Mouse (Mus musculus): Measurements from ENCODE around the gene Mgat2.

Gene Mgat2

DNA sequence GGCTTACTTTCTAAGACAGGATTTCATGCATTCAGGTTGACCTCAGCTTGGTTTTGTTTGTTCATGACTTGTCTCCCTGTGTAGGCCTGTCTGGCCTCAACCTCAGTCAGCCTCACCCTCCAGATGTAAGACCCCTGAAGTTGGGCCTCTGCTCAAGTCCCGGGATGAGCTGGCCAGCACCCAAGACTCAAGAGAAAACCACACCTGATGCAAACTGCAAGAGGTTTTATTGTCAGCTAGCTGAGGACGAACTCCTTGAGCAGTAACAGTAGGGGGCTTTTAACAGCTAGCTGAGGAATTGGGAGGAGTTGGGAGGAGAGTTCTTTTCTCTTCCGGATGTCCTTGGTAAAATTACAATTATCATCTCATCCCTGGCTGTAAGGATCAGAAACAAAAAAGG lies 6.4 kb upstream of the Mgat2 start:
- no peak for DNase-seq (ENCODE audit: low read depth in 1 of 2, low spot score in 2 of 2)

DNA sequence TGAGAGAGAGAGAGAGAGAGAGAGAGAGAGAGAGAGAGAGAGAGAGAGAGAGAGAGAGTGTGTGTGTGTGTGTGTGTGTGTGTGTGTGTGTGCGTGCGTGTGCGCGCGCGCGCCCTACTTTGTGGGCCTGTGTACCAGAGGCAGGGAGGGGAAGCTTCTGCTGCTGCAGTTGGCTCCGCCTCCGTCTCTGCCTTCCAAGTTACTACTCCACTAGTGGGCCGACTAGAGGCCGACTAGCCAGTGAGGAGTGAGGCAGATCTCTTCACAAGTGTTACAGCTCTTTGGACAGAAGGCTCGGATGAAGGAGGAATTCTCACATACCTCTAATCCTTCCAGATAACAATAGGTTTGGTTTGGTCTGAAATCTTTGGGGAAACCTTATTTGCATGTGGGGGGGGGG lies 4.6 kb upstream of the Mgat2 start:
- no peak for DNase-seq (ENCODE audit: low read depth in 1 of 2, low spot score in 2 of 2)

DNA sequence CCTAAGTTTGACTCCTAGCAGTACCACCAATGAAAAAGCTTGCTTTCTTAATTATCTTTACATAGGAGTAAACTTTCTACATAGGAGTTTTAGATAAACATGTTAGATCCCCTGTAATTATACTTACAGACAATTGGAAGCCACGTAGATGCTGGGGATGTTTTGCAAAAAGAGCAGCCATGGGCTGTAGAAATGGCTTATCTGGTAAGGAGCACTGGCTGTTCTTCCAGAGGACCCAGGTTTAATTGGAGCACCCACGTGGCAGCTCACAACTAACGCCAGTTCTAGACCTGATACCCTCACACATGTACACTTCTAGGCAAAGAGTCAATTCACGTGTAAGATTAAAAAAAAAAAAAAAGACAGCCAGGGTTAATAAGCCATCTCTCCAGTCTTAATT lies 2.2 kb upstream of the Mgat2 start:
- no peak for DNase-seq (ENCODE audit: low read depth in 1 of 2, low spot score in 2 of 2)

DNA sequence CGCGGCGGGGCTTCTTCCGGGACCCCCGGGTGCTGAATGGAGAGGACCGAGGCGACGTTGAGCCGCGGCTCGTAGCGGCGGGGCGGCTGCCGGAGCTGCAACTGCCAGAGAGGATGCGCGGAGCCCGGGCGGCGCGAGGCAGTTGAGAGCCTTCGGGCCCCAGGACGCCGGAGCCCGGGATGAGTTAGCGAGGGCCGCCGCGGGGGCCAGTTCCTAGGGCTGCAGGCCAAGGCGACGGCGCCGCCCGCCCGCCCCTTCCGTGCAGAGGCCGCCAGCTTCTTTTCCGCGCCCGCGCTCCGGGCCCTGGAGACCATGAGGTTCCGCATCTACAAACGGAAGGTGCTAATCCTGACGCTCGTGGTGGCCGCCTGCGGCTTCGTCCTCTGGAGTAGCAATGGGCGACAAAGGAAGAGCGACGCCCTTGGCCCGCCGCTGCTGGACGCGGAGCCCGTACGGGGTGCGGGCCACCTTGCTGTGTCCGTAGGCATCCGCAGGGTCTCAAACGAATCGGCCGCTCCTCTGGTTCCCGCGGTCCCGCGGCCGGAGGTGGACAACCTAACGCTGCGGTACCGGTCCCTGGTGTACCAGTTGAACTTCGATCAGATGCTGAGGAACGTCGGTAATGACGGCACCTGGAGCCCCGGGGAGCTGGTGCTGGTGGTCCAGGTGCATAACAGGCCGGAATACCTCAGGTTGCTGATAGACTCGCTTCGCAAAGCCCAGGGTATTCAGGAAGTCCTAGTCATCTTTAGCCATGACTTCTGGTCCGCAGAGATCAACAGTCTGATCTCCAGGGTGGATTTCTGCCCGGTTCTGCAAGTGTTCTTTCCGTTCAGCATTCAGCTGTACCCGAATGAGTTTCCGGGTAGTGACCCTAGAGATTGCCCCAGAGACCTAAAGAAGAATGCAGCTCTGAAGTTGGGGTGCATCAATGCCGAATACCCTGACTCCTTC lies 662 bp downstream of the Mgat2 start:
- peak in 1 of 2 experiments; percentile 40 for DNase-seq (ENCODE audit: low read depth in 1 of 2, low spot score in 2 of 2)

DNA sequence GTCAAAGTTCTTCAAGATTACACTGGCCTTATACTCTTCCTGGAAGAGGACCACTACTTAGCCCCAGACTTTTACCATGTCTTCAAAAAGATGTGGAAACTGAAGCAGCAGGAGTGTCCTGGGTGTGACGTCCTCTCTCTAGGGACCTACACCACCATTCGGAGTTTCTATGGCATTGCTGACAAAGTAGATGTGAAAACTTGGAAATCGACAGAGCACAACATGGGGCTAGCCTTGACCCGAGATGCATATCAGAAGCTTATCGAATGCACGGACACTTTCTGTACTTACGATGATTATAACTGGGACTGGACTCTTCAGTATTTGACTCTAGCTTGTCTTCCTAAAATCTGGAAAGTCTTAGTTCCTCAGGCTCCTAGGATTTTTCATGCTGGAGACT lies 1.4 kb downstream of the Mgat2 start:
- DNase-seq (ENCODE audit: low read depth in 1 of 2, low spot score in 2 of 2), result no peak

DNA sequence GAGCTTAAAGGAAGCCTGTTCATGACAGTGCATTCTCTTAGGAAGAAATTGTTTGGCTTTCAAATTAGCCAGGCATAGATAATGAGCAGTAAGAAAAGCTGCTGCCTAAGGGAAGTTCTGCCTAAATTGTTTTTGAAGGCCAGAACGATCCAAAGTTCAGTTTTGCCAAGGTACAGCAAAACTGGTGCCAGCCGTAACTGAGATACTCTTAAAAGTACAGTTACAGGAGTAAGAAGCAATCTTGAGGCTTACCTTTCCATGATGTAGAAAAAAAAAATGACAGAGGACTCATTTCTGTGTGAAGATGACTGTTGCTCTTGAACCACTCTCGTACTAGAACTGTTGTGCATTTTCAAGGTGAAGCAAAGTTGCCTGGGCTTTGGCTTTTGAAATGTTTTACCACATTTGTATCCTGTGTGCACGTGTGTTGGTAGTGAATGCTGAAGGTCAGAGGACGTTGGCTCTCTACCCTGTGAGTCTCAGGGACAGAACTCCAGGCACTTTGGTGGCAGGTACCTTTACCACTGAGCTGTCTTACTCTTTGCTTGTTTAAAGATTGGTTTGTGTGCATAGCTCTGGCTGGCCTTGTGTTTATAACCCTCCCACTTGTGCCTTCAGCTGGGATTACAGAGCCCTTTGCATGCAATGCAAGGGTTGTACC lies 3.0 kb downstream of the Mgat2 start:
- no peak for DNase-seq (ENCODE audit: low read depth in 1 of 2, low spot score in 2 of 2)

DNA sequence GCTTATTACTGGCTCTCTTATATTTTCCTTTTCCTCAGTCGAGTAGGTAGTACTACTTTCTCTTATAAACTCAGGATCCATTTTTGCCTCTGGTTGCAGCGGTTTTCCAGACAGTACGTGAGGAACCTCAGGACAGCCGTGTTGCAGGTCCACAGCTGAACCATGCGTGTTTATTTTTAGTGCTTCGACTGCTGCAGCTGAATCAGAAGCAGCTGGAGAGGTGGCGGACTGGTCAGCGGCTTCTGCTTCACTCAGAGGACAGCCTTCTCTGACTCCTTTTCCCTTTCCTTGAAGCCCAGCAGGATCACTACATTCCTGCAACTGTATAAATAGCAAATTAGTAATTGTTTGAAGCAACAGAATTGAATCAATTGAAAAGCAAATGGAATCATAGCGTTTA lies 6.1 kb downstream of the Mgat2 start:
- no peak for DNase-seq (ENCODE audit: low read depth in 1 of 2, low spot score in 2 of 2)

DNA sequence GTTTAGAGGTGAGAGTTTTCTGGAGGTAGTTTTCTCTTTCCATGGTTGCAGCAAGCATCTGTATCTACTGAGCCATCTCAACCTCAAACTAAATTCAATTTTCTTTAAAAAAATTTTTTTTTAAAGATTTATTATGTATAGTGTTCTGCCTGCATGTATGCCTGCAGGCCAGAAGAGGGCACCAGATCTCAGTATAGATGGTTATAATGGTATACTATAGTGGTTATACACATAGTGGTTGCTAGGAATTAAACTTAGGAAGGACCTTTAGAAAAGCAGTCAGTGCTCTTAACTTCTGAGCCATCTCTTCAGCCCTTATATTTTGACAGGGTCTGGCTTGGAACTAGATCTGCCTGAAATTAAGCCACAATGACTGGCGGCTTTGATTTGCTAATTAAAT lies 6.6 kb downstream of the Mgat2 start:
- DNase-seq (ENCODE audit: low read depth in 1 of 2, low spot score in 2 of 2), result no peak

DNA sequence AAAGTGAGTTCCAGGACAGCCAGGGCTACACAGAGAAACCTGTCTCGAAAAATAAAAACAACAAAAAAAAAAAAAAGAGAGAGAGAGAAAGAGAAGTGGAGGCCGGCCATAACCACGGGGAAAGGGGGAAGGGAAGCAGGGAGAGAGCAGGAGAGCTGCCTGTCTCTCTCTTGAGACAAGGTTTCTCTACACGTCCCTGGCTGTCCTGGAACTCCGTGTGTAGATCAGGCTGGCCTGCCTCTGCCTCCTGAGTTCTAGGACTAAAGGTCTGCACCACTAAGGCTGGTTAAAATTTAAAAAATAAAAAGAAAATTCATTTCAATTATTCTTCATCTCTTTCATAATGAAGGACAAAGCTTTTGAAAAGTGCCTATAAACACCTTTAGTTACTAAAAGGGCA lies 7.4 kb downstream of the Mgat2 start:
- DNase-seq (ENCODE audit: low read depth in 1 of 2, low spot score in 2 of 2), result no peak

DNA sequence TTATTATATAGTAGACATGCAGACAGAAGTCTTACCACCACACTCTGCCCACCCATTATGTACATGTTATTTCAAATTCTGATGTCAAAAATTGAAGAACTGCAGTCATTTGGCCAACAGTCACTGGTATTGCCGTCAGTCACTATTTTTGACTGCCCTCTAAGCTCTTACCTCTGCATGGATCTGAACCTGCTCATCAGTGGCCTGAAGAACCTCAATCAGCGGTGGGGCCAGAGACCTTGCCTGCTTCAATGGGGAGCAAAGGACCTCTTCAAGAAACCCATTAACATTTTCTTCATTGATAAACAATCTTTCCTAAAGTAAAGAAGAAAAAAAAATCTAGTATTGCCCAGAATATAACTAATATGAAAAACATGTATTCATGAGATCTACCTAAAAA lies 8.7 kb downstream of the Mgat2 start:
- DNase-seq (ENCODE audit: low read depth in 1 of 2, low spot score in 2 of 2), result no peak

DNA sequence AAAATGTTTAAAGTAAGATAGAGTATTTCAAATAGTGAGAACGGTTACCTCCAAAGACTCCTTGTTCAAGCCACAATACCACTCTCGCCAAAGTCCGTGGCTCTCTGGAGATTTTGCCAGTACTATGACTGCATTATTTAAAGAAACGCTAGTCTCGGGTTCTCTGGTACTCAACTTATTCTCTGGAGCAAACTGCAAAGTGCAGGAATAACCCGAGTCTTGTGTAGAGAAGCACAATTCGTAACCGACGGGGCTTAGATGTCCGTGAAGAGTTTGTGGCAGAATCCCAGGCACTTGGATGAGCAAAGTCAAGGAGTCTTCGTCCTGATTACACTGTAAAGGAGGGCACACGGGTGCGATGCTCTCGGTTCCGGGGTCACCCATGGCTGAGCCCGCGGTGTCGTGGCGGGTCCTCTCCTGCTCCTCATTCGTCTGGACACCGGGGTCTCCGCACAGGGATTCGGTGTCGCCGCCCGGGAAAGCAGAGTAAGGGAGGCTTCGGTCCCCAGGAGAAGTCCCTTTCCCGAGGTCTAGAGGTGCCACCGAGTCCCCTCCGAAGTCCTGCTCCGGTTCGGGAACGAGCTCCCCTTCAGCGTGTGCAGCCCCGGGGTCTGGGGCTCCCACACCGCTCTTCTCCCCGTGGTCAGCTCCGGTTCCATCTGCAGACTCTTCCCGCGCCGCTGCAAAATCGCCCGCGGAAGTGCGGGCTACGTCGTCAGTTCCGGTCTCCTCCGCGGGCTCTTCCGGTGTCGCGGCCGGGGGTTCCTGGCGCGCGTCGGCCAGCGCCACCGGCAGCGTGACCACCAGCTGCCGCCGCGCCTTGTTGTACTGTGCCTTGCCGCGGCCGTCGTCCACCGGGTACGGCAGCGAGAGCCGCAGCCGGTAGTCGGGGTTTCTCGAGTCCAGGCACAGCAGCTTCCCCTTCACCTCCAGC lies 12.8 kb downstream of the Mgat2 start, which contains the start of gene Gm49383:
TSS of gene Gm49383 (minus strand) at position 661 of the 934 bp plus-strand sequence.
- DNase-seq (ENCODE audit: low read depth in 1 of 2, low spot score in 2 of 2), result peak in 1 of 2 experiments; percentile 34

DNA sequence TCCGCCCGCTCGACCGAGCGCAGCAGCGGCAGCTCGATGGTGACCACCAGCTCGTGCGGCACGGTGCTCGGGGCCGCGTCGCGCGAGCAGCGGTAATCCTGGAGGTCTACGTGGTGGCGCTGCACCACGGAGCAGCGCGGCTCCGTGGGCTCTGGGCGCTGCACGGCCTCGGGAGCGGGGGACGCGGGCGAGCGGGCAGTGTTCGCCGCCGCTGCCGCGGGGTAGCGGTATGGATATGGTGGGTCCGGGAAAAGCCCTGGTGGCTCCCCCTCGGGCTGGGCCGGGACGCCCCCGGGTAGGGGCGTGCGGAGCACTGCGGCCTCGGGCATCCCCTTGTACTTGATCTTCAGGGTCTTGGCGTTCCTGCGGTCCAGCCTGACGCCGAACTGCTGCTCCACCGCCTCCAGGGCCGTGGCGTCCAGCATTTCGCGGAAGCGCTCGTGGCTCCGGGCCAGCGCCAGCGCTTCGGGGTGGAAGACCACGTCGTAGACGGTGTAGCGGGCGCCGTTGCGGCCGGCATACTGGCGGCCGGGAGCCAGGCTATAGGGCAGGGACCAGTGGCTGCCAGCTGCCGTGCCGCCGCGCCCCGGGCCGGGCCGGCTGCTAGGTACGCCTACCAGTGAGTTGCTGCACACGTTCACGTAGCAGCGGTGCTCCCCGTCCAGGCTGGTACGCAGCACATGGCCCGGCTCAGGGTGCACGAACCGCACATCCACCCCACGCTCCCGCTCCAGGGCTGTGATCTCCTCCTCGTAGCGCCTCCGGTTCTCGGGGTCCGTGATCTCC lies 13.6 kb downstream of the Mgat2 start:
- peak in 1 of 2 experiments; percentile 41 for DNase-seq (ENCODE audit: low read depth in 1 of 2, low spot score in 2 of 2)

DNA sequence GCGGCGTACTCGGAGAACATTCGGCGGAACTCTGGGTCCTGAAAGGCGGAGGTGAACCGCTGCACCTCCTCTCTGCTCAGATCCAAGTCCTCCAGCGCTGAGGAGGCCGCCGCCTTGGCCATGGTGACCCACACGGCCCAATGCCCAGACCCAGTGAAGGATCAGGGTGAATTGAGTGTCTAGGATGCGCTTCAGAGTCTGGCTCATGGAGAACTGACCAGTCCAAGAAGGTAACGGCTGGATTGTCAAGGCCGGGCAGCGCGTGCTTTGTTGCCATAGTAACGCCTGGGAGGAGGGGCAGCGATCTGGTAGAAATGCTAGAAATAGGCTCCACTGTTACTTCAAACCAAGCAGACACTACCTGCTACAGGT lies 14.2 kb downstream of the Mgat2 start, which contains the start of gene Dnaaf2:
TSS of gene Dnaaf2 (minus strand) at position 266 of the 372 bp plus-strand sequence.
- no peak for DNase-seq (ENCODE audit: low read depth in 1 of 2, low spot score in 2 of 2)

DNA sequence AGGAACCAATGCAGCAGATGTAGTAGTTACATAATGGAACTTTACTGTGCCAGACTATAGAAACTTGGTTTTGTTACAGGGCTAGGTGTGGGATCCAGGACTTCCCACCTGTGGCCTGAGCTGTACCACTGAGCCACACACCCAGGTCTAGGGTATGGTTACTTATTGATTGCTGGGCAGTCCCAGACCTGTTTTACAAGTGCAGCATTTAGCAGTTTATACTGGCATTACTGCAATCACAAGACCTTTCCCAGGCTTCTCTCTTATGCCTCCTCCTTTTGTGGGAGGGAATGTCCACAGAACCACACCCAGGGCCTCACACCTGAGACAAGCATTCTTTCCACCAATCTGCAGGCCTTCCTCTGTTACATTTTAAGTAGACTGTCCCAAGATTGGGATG lies 15.0 kb downstream of the Mgat2 start:
- no peak for DNase-seq (ENCODE audit: low read depth in 1 of 2, low spot score in 2 of 2)

DNA sequence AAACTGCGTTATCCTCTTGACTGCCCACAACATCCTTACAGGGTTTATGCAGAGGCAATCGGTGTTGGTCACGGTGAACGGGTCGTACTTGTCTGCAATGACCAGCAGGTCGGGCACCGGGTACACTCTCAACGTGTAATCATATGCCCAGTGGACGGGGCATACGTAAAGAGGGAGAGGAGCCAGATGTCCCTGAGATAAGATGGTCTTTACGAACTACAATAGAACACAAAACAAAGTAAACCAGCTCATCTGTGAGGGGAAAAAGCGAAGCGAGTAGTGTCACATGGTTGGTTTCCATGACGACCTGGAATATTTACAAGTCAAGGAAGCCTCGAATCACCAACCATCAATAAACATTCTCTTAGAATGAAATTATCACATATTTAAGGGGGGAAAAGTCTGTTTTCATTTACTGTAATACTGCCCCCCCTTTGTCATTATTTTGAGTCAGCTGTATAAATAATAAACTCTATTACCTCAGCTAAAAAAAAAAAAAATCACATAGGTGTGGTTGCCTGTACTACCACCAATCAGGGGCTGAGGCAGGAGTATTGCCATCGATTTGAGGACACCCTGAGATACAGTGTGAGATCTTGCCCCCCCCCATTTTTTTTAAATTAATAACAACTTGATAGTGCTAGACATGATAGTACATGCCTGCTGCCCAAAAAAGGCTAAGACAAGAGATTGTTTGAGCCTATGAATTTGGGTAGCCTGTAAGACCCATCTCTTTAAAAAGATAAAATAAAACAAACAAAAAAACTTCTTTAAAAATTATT lies 20.3 kb downstream of the Mgat2 start, which contains the start of gene Gm49384:
TSS of gene Gm49384 (minus strand) at position 216 of the 782 bp plus-strand sequence.
- DNase-seq (ENCODE audit: low read depth in 1 of 2, low spot score in 2 of 2), result no peak

DNA sequence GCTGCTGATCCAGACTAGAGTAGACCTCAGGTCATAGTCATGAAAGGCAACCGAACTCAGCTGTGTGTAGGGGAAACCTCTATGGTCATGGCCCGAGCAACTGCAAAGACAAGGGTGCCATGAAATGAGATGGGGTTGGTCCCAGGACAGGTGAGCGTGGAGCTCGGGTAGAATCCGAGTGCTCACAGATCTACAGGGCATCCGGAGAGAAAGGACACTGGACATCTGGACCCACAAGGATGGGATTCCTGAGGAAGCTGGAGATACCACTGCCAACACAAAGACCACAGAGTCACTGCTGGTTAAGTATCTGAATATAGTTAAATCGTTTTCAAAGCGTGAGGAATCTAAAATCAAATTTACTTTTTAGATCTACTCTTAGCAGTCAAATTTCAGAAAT lies 23.4 kb downstream of the Mgat2 start:
- no peak for DNase-seq (ENCODE audit: low read depth in 1 of 2, low spot score in 2 of 2)

DNA sequence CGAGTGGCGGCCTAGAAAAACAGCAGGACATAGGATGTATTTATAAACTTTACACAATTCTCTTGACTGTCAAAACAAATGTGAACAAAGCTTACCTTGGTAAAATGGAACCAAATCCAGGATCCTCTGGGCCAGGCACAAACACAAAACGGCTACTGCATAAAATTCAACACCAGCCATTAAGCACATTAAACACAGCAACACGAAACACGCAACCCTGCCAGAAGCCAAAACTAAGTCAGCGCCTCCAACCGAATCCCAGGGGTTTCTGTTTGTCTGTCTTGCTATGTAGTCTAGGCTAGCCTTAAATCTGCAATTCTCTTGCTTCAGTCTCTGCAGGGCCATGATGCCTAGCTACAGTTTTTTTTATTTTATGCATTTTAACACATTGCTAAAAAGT lies 24.0 kb downstream of the Mgat2 start:
- DNase-seq (ENCODE audit: low read depth in 1 of 2, low spot score in 2 of 2), result no peak

DNA sequence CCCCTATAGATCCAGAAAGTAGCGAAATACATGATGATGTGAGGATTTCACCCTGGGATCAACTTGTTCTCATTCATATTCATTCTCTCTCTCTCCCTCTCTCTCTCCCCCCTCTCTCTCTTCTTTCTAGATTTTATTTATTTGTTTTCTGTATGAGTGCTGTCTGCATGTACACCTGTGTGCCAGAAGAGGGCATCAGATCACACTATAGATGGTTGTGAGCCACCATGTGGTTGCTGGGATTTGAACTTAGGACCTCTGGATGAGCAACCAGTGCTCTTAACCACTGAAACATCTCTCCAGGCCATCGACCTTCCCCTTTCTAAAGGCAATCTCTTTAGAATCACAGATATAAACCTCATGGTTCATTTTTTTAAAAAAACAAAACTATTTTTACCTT lies 24.6 kb downstream of the Mgat2 start:
- DNase-seq (ENCODE audit: low read depth in 1 of 2, low spot score in 2 of 2), result no peak
